Mouse (Mus musculus): ENCODE results near the gene Akr1a1. TPM values are rescaled to one million over a fixed set of nuclear protein-coding genes. Genes with fewer than 3 reads are reported as not detected.

Akr1a1 gene
- total and polyA plus RNA-seq, 2 experiments from 2014 or later, result 465 to 533 TPM

DNA sequence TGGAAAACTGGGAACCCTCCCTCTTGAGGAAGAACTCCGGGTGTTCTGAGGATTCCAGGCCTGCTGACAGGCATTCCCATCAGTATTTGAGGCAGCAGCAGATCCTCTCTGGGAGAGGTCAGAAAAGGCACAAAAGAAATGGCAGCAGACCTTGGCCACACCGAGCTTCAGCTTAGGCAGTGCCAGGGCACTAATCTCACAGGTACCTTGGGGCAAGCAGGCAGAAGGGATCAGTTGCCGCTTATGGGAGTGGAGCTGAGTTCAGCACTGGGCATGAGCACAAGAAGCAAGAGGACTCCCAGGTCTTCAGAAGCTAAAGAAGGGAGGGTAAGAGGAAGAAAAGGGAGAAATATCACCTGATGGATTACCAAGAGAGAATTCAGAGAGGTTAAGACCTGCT, 6.5 kb upstream of the Akr1a1 start:
- TF ChIP-seq CTCF (IDR thresholded peaks at IDR 0.05; ENCODE audit: low read depth) (no peak), EP300 (IDR thresholded peaks at IDR 0.05; ENCODE audit: low read depth) (no peak)

DNA sequence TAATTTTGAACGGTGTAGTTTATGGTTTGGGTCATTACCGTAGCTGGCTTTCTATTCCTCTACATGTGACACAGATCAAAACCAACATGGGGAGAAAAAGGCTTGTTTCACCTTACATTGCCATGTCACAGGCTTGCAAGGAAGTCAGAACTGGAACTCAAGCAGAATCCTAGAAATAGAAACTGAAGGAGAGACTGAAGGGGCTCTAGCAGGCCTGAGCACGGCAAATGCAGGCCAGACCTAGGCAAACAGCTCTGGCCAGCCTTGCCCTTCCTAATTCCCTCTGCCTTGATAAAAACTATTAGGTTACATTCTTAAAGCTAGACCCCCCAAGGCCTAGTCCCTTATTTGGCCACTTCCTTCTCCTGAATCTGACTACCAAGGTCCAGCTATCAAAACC, 4.2 kb upstream of the Akr1a1 start:
- no peak for ATAC-seq (ENCODE audit: insufficient read depth, low read depth)
- H3K9ac ChIP-seq (replicated peaks; ENCODE audit: low read depth, low read length), result no peak overlapping the region

More for the DNA sequence above, 6.5 kb upstream of the Akr1a1 start:
- DNase-seq (ENCODE audit: low spot score) (no peak), ATAC-seq (ENCODE audit: insufficient read depth, low read depth) (no peak)
- H3K4me3 ChIP-seq (ENCODE audit: low read depth, low read length), result no peak overlapping the region
- H3K36me3 ChIP-seq (replicated peaks; ENCODE audit: control insufficient read depth, insufficient read depth, low read length), result no peaks in the 10 kb centered on the region
- H3K4me1 ChIP-seq (ENCODE audit: control insufficient read depth, insufficient read depth), result no peaks in the 10 kb centered on the region
- H3K27me3 ChIP-seq (ENCODE audit: control insufficient read depth, insufficient read depth, low read length), result no peaks in the 10 kb centered on the region
- no peak overlapping the region for H3K4me2 ChIP-seq (ENCODE audit: low read depth, low read length)
- no peak overlapping the region for H3K27ac ChIP-seq (ENCODE audit: low read depth)
- no peak overlapping the region for H3K9ac ChIP-seq (replicated peaks; ENCODE audit: low read depth, low read length)
- H3K9me3 ChIP-seq (replicated peaks; ENCODE audit: control insufficient read depth, low read length), result no peaks in the 10 kb centered on the region; the same call in 1 of the 2 replicates
- WGBS, result 41% methylated on average over 3 of the region's 3 CpGs

DNA sequence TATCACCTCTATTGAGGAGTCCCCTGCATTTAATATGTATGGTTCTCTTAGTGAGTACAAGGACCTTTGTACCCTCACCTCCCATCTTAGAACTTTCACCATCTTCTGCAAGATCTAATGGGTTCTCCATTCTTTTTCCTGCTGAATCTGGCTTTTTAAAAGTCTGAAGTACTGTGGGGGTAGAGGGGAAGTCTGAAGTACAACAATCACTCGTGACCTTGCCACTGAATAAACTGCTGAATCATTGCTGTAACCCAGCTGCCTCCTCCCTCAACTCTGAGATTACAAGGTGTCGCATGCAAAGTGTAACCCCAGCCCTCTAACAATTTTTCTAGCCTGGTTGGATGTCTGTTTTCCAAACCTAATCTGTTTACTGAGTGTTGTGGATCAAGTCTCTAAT, 3.6 kb upstream of the Akr1a1 start:
- no peaks in the 10 kb centered on the region for H3K9me3 ChIP-seq (replicated peaks; ENCODE audit: control insufficient read depth, low read length)
- WGBS, result 38% methylated on average over 2 of the region's 2 CpGs
- TF ChIP-seq CTCF (IDR thresholded peaks at IDR 0.05; ENCODE audit: low read depth) (no peak), EP300 (IDR thresholded peaks at IDR 0.05; ENCODE audit: low read depth) (no peak)
- H3K4me1 ChIP-seq (ENCODE audit: control insufficient read depth, insufficient read depth), result peaks cover 3% of the 10 kb centered on the region
- H3K27me3 ChIP-seq (ENCODE audit: control insufficient read depth, insufficient read depth, low read length), result no peaks in the 10 kb centered on the region
- DNase-seq (ENCODE audit: low spot score), result no peak
- H3K9ac ChIP-seq (replicated peaks; ENCODE audit: low read depth, low read length), result no peak overlapping the region
- H3K4me2 ChIP-seq (ENCODE audit: low read depth, low read length), result no peak overlapping the region
- ATAC-seq (ENCODE audit: insufficient read depth, low read depth), result no peak
- H3K4me3 ChIP-seq (ENCODE audit: low read depth, low read length), result no peak overlapping the region
- H3K36me3 ChIP-seq (replicated peaks; ENCODE audit: control insufficient read depth, insufficient read depth, low read length), result no peaks in the 10 kb centered on the region
- no peak overlapping the region for H3K27ac ChIP-seq (ENCODE audit: low read depth)

More for the DNA sequence above, 4.2 kb upstream of the Akr1a1 start:
- no peak for DNase-seq (ENCODE audit: low spot score)
- Histone ChIP-seq H3K4me3 (ENCODE audit: low read depth, low read length) (no peak overlapping the region), H3K27ac (ENCODE audit: low read depth) (no peak overlapping the region), H3K36me3 (replicated peaks; ENCODE audit: control insufficient read depth, insufficient read depth, low read length) (no peaks in the 10 kb centered on the region), H3K9me3 (replicated peaks; ENCODE audit: control insufficient read depth, low read length) (no peaks in the 10 kb centered on the region), H3K4me1 (ENCODE audit: control insufficient read depth, insufficient read depth) (no peaks in the 10 kb centered on the region), H3K4me2 (ENCODE audit: low read depth, low read length) (no peak overlapping the region), H3K27me3 (ENCODE audit: control insufficient read depth, insufficient read depth, low read length) (no peaks in the 10 kb centered on the region)
- no peak for TF ChIP-seq CTCF (IDR thresholded peaks at IDR 0.05; ENCODE audit: low read depth)
- WGBS, result 60% methylated on average over 3 of the region's 3 CpGs

DNA sequence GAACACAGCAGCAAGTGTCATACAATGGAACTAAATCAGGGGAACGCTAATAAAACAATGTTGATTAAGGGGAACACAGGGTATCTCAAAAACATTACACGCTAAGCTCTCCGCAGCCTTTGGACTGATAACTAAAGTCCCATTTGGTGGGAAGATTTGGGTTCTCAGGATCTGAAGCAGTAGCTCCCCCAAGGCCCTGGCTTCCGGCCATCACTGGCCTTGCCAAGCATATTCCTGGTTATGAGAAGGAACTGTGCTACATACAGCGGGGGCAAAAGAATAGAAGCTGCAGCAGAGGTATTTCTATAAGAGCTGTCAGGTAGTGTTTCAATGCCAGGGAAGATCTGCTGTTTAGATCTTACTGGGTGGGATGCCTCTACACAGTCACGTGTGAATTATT, 1.7 kb upstream of the Akr1a1 start:
- DNase-seq (ENCODE audit: low spot score) (no peak), ATAC-seq (ENCODE audit: insufficient read depth, low read depth) (no peak)
- no peak overlapping the region for H3K4me3 ChIP-seq (ENCODE audit: low read depth, low read length)
- no peak overlapping the region for H3K4me2 ChIP-seq (ENCODE audit: low read depth, low read length)
- 79% methylated on average over 6 of the region's 6 CpGs for WGBS
- no peak overlapping the region for H3K27ac ChIP-seq (ENCODE audit: low read depth)
- TF ChIP-seq EP300 (IDR thresholded peaks at IDR 0.05; ENCODE audit: low read depth) (no peak), CTCF (IDR thresholded peaks at IDR 0.05; ENCODE audit: low read depth) (no peak)
- H3K4me1 ChIP-seq (ENCODE audit: control insufficient read depth, insufficient read depth), result peaks cover 9% of the 10 kb centered on the region
- H3K9ac ChIP-seq (replicated peaks; ENCODE audit: low read depth, low read length), result no peak overlapping the region
- H3K9me3 ChIP-seq (replicated peaks; ENCODE audit: control insufficient read depth, low read length), result no peaks in the 10 kb centered on the region
- H3K27me3 ChIP-seq (ENCODE audit: control insufficient read depth, insufficient read depth, low read length), result no peaks in the 10 kb centered on the region
- no peaks in the 10 kb centered on the region; the same call in 1 of the 2 replicates for H3K36me3 ChIP-seq (replicated peaks; ENCODE audit: control insufficient read depth, insufficient read depth, low read length)

DNA sequence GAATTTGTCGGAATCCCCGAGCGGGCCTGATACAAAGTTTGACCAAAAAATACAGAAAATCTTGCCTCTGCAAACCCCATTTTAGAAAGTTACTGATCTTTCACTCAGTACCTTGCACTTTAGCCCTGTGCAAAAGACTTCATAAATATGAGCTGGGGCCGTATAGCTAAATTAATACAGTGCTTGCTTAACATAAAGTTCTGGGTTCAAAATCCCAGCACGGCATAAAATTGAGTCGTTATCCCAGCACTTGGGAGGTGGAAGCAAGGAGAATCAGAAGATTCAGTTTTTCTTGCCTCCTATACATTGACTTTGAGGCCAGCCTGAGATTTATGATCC, 286 bp upstream of the Akr1a1 start:
- no peaks in the 10 kb centered on the region for H3K9me3 ChIP-seq (replicated peaks; ENCODE audit: control insufficient read depth, low read length)
- H3K4me2 ChIP-seq (ENCODE audit: low read depth, low read length), result peak overlapping the region; percentile 81
- no peaks in the 10 kb centered on the region for H3K27me3 ChIP-seq (ENCODE audit: control insufficient read depth, insufficient read depth, low read length)
- TF ChIP-seq CTCF (IDR thresholded peaks at IDR 0.05; ENCODE audit: low read depth), result no peak
- peak overlapping the region; percentile 68 for H3K4me3 ChIP-seq (ENCODE audit: low read depth, low read length)
- ATAC-seq (ENCODE audit: insufficient read depth, low read depth) (no peak), DNase-seq (ENCODE audit: low spot score) (no peak)
- H3K27ac ChIP-seq (ENCODE audit: low read depth), result peak overlapping the region; percentile 90
- peaks cover 9% of the 10 kb centered on the region for H3K4me1 ChIP-seq (ENCODE audit: control insufficient read depth, insufficient read depth)
- peaks cover 7% of the 10 kb centered on the region for H3K36me3 ChIP-seq (replicated peaks; ENCODE audit: control insufficient read depth, insufficient read depth, low read length)
- H3K9ac ChIP-seq (replicated peaks; ENCODE audit: low read depth, low read length), result peak overlapping the region; percentile 80
- WGBS, result 9% methylated on average over 6 of the region's 6 CpGs

DNA sequence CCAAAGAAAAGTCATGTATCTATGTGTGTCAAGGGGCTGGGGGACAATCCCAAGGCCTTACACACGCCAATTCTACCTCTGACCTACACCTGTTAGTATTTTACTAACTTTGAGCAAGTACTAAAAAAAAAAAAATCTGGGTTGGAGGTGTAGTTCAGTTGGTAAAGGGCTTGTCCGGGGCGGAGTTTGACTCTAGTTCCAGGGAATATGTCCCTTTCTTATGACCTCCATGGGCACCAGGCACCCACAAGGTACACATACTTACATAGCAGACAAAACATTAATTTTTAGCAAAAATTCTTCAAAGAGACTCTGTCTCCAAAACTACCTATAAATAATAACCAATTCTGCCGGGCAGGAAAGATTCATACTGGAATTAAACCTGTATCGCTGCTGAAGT, 1.1 kb downstream of the Akr1a1 start:
- TF ChIP-seq CTCF (IDR thresholded peaks at IDR 0.05; ENCODE audit: low read depth) (no peak), EP300 (IDR thresholded peaks at IDR 0.05; ENCODE audit: low read depth) (no peak)
- Histone ChIP-seq H3K4me1 (ENCODE audit: control insufficient read depth, insufficient read depth) (peaks cover 15% of the 10 kb centered on the region), H3K4me2 (ENCODE audit: low read depth, low read length) (peak overlapping the region; percentile 81), H3K4me3 (ENCODE audit: low read depth, low read length) (peak overlapping the region; percentile 68), H3K36me3 (replicated peaks; ENCODE audit: control insufficient read depth, insufficient read depth, low read length) (peaks cover 7% of the 10 kb centered on the region), H3K9me3 (replicated peaks; ENCODE audit: control insufficient read depth, low read length) (no peaks in the 10 kb centered on the region), H3K27me3 (ENCODE audit: control insufficient read depth, insufficient read depth, low read length) (no peaks in the 10 kb centered on the region), H3K27ac (ENCODE audit: low read depth) (peak overlapping the region; percentile 90), H3K9ac (replicated peaks; ENCODE audit: low read depth, low read length) (peak overlapping the region; percentile 80)
- no peak for DNase-seq (ENCODE audit: low spot score)
- ATAC-seq (ENCODE audit: insufficient read depth, low read depth), result no peak
- 25% methylated on average over 5 of the region's 5 CpGs for WGBS

All from heart, postnatal 0 days (tissue).